Mouse (Mus musculus) forebrain, embryonic 16.5 days (tissue): ENCODE data around the gene Thsd7a. TPM values are rescaled to one million over a fixed set of nuclear protein-coding genes. Genes with fewer than 3 reads are reported as not detected.

Experiments
- ATAC-seq: fragments of 200-750 bp; cut with Nextera tagmentation; 2 replicates; pipeline ENCODE4 v1.8.0; 2017; ENCODE audit warnings: mild to moderate bottlenecking, moderate library complexity
- H3K27ac ChIP-seq: fragments of 300-500 bp; sonication (generic); 2 replicates; pipeline ENCODE4 v1.5.1; 2014; ENCODE audit warnings: low read length, control low read depth
- H3K27me3 ChIP-seq: fragments of 300-500 bp; sonication (generic); replicated peaks from 2 replicates; pipeline ENCODE4 v1.6.1; 2014; ENCODE audit warnings: low read length; ENCODE audit not compliant: control insufficient read depth, insufficient read depth
- H3K36me3 ChIP-seq: fragments of 300-500 bp; sonication (generic); 2 replicates; pipeline ENCODE4 v1.6.1; 2014; ENCODE audit not compliant: control insufficient read depth, insufficient read depth
- H3K4me1 ChIP-seq: fragments of 300-500 bp; sonication (generic); replicated peaks from 2 replicates; pipeline ENCODE4 v1.6.1; 2014; ENCODE audit warnings: low read length; ENCODE audit not compliant: control insufficient read depth, insufficient read depth
- H3K4me2 ChIP-seq: fragments of 300-500 bp; sonication (generic); 2 replicates; pipeline ENCODE4 v1.6.1; 2014; ENCODE audit warnings: mild to moderate bottlenecking, low read length, control low read depth
- H3K4me3 ChIP-seq: fragments of 300-500 bp; sonication (generic); replicated peaks from 2 replicates; pipeline ENCODE4 v1.5.1; 2014; ENCODE audit warnings: mild to moderate bottlenecking, low read length, control low read depth
- H3K9ac ChIP-seq: fragments of 300-500 bp; sonication (generic); replicated peaks from 2 replicates; pipeline ENCODE4 v1.6.1; 2014; ENCODE audit warnings: low read depth, low read length, control low read depth
- H3K9me3 ChIP-seq: fragments of 300-500 bp; sonication (generic); 2 replicates; pipeline ENCODE4 v1.6.1; 2016; ENCODE audit warnings: low read length; ENCODE audit not compliant: control insufficient read depth
- WGBS: fragments of 180-500 bp; shearing (Covaris S2); extraction: QIAGEN DNeasy Blood & Tissue Kit; methylation state at CpG from one replicate; pipeline ENCODE4 v1.1.7; 2014; 5-methylcytosine and 5-hydroxymethylcytosine counted together
- polyA plus RNA-seq: library from polyadenylated mRNA; unstranded; fragments of >200 nt; fragmentation: Nextera tagmentation; extraction: Ambion mirVana; gene quantifications from 2 replicates; pipeline ENCODE4 v1.2.1, GENCODE M21; 2015

The Thsd7a gene
- polyA plus RNA-seq, 1 experiment from 2014 or later, result 12.8 TPM

DNA sequence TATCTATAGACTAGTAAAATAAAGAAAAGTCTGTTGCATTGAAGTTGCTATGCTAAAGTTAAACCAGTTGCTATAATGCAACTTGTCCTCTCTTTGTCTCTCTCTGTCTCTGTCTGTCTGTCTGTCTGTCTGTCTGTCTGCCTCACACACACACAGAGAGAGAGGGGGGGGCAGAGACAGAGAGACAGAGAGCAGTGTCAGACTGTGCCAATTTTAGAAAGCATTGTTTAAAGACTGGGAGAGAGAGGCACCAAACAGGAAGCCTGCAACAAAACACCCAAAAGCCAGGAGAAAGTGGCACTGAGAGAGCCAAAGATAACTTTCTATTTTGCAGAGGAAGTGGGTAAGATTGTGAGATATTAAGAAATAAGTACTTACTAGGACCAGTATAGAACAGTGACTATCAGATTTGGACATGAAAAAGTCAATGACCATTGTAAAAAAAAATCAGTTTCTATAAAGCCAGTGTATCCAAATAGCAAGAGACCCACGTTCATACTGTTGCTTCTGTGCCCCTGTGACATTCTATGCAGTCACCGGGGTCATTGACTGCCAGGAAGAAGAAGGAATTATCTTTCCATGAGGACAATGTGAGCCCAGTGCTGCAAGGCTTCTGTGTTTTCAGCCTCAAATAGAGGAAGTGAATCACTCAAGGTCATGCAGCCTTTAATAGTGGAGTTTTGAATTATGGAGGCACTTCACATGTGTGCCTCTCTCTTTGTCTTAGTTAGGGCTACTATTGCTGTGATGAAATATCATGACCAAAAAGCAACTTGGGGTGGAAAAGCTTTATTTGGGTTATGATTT lies 355.4 kb downstream of the Thsd7a start:
- Histone ChIP-seq H3K27me3 (no peaks in the 10 kb centered on the region), H3K4me1 (no peaks in the 10 kb centered on the region), H3K9ac (no peak overlapping the region), H3K4me3 (no peak overlapping the region), H3K36me3 (no peaks in the 10 kb centered on the region), H3K4me2 (no peak overlapping the region), H3K27ac (no peak overlapping the region), H3K9me3 (no peaks in the 10 kb centered on the region)
- no peak for ATAC-seq
- 63% methylated on average over 2 of the region's 2 CpGs for WGBS

- ATAC-seq, result no peak
- WGBS, result 66% methylated on average over 1 of the region's 1 CpGs
- no peaks in the 10 kb centered on the region for H3K27me3 ChIP-seq
These were observed 362.5 kb downstream of the Thsd7a start for GRCm38 (mm10) chr6:12386731-12387130.

DNA sequence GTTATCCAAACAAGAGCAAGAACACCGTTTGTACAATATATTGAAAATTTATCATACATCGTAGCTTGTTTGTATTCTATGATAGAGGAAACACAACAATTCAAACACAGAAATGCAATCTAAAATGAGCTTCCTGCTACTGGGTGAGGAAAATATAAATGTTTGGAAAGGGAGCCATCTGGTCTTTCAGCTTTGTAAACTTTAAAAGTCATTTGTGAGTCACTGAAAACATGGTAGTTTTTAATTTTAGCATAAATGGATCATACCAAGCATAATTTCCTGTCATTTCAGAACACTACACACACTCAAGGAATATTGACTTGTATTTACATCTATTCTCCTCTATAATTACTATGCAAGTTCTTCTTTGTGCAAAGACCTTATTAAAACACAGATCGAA lies 363.6 kb downstream of the Thsd7a start:
- H3K27me3 ChIP-seq, result no peaks in the 10 kb centered on the region
- H3K4me1 ChIP-seq, result peaks cover 7% of the 10 kb centered on the region; the same call in 1 of the 2 replicates
- no peak; the same call in 1 of the 2 replicates for ATAC-seq
- no peak overlapping the region for H3K27ac ChIP-seq
- no peak overlapping the region for H3K4me2 ChIP-seq
- H3K9ac ChIP-seq, result no peak overlapping the region
- no peak overlapping the region for H3K4me3 ChIP-seq
- 62% methylated on average over 3 of the region's 3 CpGs for WGBS
- no peaks in the 10 kb centered on the region for H3K36me3 ChIP-seq
- no peaks in the 10 kb centered on the region for H3K9me3 ChIP-seq

More at GRCm38 (mm10) chr6:12386731-12387130, 362.5 kb downstream of the Thsd7a start:
- Histone ChIP-seq H3K27ac (no peak overlapping the region), H3K4me2 (no peak overlapping the region), H3K9me3 (no peaks in the 10 kb centered on the region), H3K36me3 (no peaks in the 10 kb centered on the region), H3K4me3 (no peak overlapping the region), H3K4me1 (no peaks in the 10 kb centered on the region), H3K9ac (no peak overlapping the region)

- Histone ChIP-seq H3K9ac (no peak overlapping the region), H3K27ac (no peak overlapping the region)
These were observed 368.0 kb downstream of the Thsd7a start for GRCm38 (mm10) chr6:12381136-12381778.

GRCm38 (mm10) chr6:12380717-12381116 lies 368.5 kb downstream of the Thsd7a start:
- Histone ChIP-seq H3K4me3 (no peak overlapping the region), H3K4me2 (no peak overlapping the region), H3K36me3 (no peaks in the 10 kb centered on the region), H3K4me1 (peaks cover 7% of the 10 kb centered on the region; the same call in 1 of the 2 replicates), H3K9me3 (no peaks in the 10 kb centered on the region), H3K27me3 (no peaks in the 10 kb centered on the region), H3K27ac (no peak overlapping the region), H3K9ac (no peak overlapping the region)
- peak; percentile 21; the same call in 1 of the 2 replicates for ATAC-seq
- 37% methylated on average over 2 of the region's 2 CpGs for WGBS

More at GRCm38 (mm10) chr6:12381136-12381778, 368.0 kb downstream of the Thsd7a start:
- 35% methylated on average over 6 of the region's 6 CpGs for WGBS
- H3K4me2 ChIP-seq, result no peak overlapping the region
- ATAC-seq, result peak; percentile 95
- no peaks in the 10 kb centered on the region for H3K9me3 ChIP-seq
- no peaks in the 10 kb centered on the region for H3K36me3 ChIP-seq
- no peaks in the 10 kb centered on the region for H3K27me3 ChIP-seq
- no peak overlapping the region for H3K4me3 ChIP-seq
- peaks cover 7% of the 10 kb centered on the region; the same call in 1 of the 2 replicates for H3K4me1 ChIP-seq

GRCm38 (mm10) chr6:12358737-12359136 lies 390.5 kb downstream of the Thsd7a start:
- no peak for ATAC-seq
- Histone ChIP-seq H3K4me1 (no peaks in the 10 kb centered on the region), H3K27me3 (no peaks in the 10 kb centered on the region), H3K36me3 (no peaks in the 10 kb centered on the region), H3K9me3 (no peaks in the 10 kb centered on the region), H3K4me3 (no peak overlapping the region), H3K27ac (no peak overlapping the region), H3K9ac (no peak overlapping the region), H3K4me2 (no peak overlapping the region)
- WGBS, result 63% methylated on average over 2 of the region's 2 CpGs

- H3K9ac ChIP-seq, result no peak overlapping the region
- no peak overlapping the region for H3K4me2 ChIP-seq
- ATAC-seq, result no peak
- no peaks in the 10 kb centered on the region for H3K9me3 ChIP-seq
- no peak overlapping the region for H3K4me3 ChIP-seq
- peaks cover 5% of the 10 kb centered on the region; the same call in 1 of the 2 replicates for H3K4me1 ChIP-seq
- H3K36me3 ChIP-seq, result no peaks in the 10 kb centered on the region
- WGBS, result 70% methylated on average over 2 of the region's 2 CpGs
- no peak overlapping the region for H3K27ac ChIP-seq
- H3K27me3 ChIP-seq, result no peaks in the 10 kb centered on the region
These were observed 395.6 kb downstream of the Thsd7a start for GRCm38 (mm10) chr6:12353573-12353972.

GRCm38 (mm10) chr6:12352165-12352719 lies 397.0 kb downstream of the Thsd7a start:
- H3K9ac ChIP-seq, result no peak overlapping the region
- H3K27me3 ChIP-seq, result no peaks in the 10 kb centered on the region
- H3K27ac ChIP-seq, result no peak overlapping the region
- H3K9me3 ChIP-seq, result no peaks in the 10 kb centered on the region
- no peaks in the 10 kb centered on the region for H3K36me3 ChIP-seq
- peak; percentile 73 for ATAC-seq
- H3K4me2 ChIP-seq, result no peak overlapping the region
- H3K4me3 ChIP-seq, result no peak overlapping the region
- peaks cover 5% of the 10 kb centered on the region; the same call in 1 of the 2 replicates for H3K4me1 ChIP-seq
- WGBS, result 44% methylated on average over 9 of the region's 9 CpGs

DNA sequence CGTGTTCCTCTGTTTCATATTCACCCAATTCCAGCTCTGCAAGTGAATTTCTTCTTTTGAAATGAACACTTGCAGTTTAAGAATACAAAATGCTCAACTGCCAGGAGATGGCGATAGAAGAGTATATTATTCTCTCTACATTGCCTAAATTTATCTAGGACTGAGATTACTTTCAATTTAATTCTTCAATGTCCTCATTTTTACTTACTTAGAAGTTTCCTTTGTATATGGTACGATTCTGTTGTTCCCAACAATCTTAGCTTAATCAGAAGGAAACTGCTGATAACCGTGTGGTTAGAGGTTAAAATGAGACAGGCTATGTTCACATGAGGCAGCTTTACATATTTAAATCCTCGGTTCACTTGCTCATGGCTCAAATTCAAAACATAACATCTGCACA lies 398.5 kb downstream of the Thsd7a start:
- H3K36me3 ChIP-seq, result no peaks in the 10 kb centered on the region
- peak; percentile 66 for ATAC-seq
- no peak overlapping the region for H3K4me3 ChIP-seq
- no peak overlapping the region for H3K27ac ChIP-seq
- H3K9me3 ChIP-seq, result no peaks in the 10 kb centered on the region
- WGBS, result 38% methylated on average over 5 of the region's 5 CpGs
- H3K4me2 ChIP-seq, result no peak overlapping the region
- no peak overlapping the region for H3K9ac ChIP-seq
- no peaks in the 10 kb centered on the region for H3K27me3 ChIP-seq
- H3K4me1 ChIP-seq, result peaks cover 5% of the 10 kb centered on the region; the same call in 1 of the 2 replicates
